Mouse (Mus musculus): ENCODE measurements around the gene Plk3.

Plk3 gene

GRCm38 (mm10) chr4:117138295-117139216 lies 4.8 kb upstream of the Plk3 start:
- no peak for DNase-seq

- DNase-seq = peak; percentile 97
Observed at GRCm38 (mm10) chr4:117136034-117136433, 2.3 kb upstream of the Plk3 start.

- DNase-seq = peak; percentile 29
Observed at GRCm38 (mm10) chr4:117134601-117134995, 835 bp upstream of the Plk3 start.

GRCm38 (mm10) chr4:117133366-117133796 lies 382 bp downstream of the Plk3 start:
- DNase-seq = no peak

- no peak for DNase-seq
Observed at GRCm38 (mm10) chr4:117132794-117133143, 994 bp downstream of the Plk3 start.

- DNase-seq = no peak
Observed at GRCm38 (mm10) chr4:117131890-117132793, 1.6 kb downstream of the Plk3 start.

GRCm38 (mm10) chr4:117131198-117131597 lies 2.6 kb downstream of the Plk3 start:
- DNase-seq = no peak

GRCm38 (mm10) chr4:117130790-117131189 lies 3.0 kb downstream of the Plk3 start:
- peak; percentile 49 for DNase-seq

- no peak for DNase-seq
Observed at GRCm38 (mm10) chr4:117127991-117128686, 5.6 kb downstream of the Plk3 start.

- DNase-seq = no peak
Observed at GRCm38 (mm10) chr4:117126675-117127290, 7.0 kb downstream of the Plk3 start, which contains the start of gene Tctex1d4. Gene Tctex1d4, plus strand, starts transcription at chr4:117126794.

GRCm38 (mm10) chr4:117125910-117126674 lies 7.7 kb downstream of the Plk3 start:
- peak; percentile 85 for DNase-seq

- peak; percentile 39 for DNase-seq
Observed at GRCm38 (mm10) chr4:117125348-117125909, 8.3 kb downstream of the Plk3 start, which contains the start of gene Btbd19. Gene Btbd19, minus strand, starts transcription at chr4:117125725.

GRCm38 (mm10) chr4:117124518-117125347 lies 9.0 kb downstream of the Plk3 start:
- peak; percentile 30 for DNase-seq

GRCm38 (mm10) chr4:117124218-117124517 lies 9.6 kb downstream of the Plk3 start:
- no peak for DNase-seq

- no peak for DNase-seq
Observed at GRCm38 (mm10) chr4:117123546-117124217, 10.1 kb downstream of the Plk3 start.

- DNase-seq = no peak
Observed at GRCm38 (mm10) chr4:117122209-117122608, 11.6 kb downstream of the Plk3 start.

- DNase-seq = peak; percentile 97
Observed at GRCm38 (mm10) chr4:117120445-117121414, 13.0 kb downstream of the Plk3 start.

- DNase-seq = no peak
Observed at GRCm38 (mm10) chr4:117120052-117120444, 13.7 kb downstream of the Plk3 start.

GRCm38 (mm10) chr4:117119636-117120035 lies 14.1 kb downstream of the Plk3 start:
- no peak for DNase-seq

All from kidney, adult 11 months (tissue).